Mouse (Mus musculus) liver, embryonic 12.5 days (tissue): ENCODE results near the gene AC134908.4. TPM values are rescaled to one million over a fixed set of nuclear protein-coding genes. Genes with fewer than 3 reads are reported as not detected.
A peak's percentile ranks its signal among the peaks of the same experiment; 100 is the strongest.
"Not testable (repeated sequence)": the region's sequence is repeated elsewhere in the genome, so short reads cannot be mapped to it uniquely, and the experiment has no call there.

Experiments
- ATAC-seq: fragments of 200-750 bp; cut with Nextera tagmentation; 2 replicates; pipeline ENCODE4 v1.8.0; 2017; ENCODE audit warnings: moderate number of reproducible peaks, mild to moderate bottlenecking, moderate library complexity
- H3K27ac ChIP-seq: fragments of 300-500 bp; sonication (generic); 2 replicates; pipeline ENCODE4 v1.5.1; 2016; ENCODE audit warnings: mild to moderate bottlenecking
- H3K27me3 ChIP-seq: fragments of 300-500 bp; sonication (generic); replicated peaks from 2 replicates; pipeline ENCODE4 v1.6.1; 2016; ENCODE audit warnings: mild to moderate bottlenecking, moderate library complexity
- H3K36me3 ChIP-seq: fragments of 300-500 bp; sonication (generic); 2 replicates; pipeline ENCODE4 v1.6.1; 2016; ENCODE audit warnings: mild to moderate bottlenecking, moderate library complexity
- H3K4me1 ChIP-seq: fragments of 300-500 bp; sonication (generic); 2 replicates; pipeline ENCODE4 v1.6.1; 2016
- H3K4me2 ChIP-seq: fragments of 300-500 bp; sonication (generic); 2 replicates; pipeline ENCODE4 v1.6.1; 2016; ENCODE audit warnings: mild to moderate bottlenecking, moderate library complexity
- H3K4me3 ChIP-seq: fragments of 300-500 bp; sonication (generic); 2 replicates; pipeline ENCODE4 v1.5.1; 2016; ENCODE audit warnings: mild to moderate bottlenecking, moderate library complexity
- H3K9ac ChIP-seq: fragments of 300-500 bp; sonication (generic); 2 replicates; pipeline ENCODE4 v1.6.1; 2016; ENCODE audit warnings: mild to moderate bottlenecking, moderate library complexity
- H3K9me3 ChIP-seq: fragments of 300-500 bp; sonication (generic); replicated peaks from 2 replicates; pipeline ENCODE4 v1.6.1; 2016; ENCODE audit warnings: mild to moderate bottlenecking, moderate library complexity
- WGBS: fragments of 180-500 bp; shearing (Covaris S2); methylation state at CpG from one replicate; pipeline ENCODE4 v1.1.7; 2016; ENCODE audit not compliant: insufficient replicate concordance; 5-methylcytosine and 5-hydroxymethylcytosine counted together
- microRNA-seq: library from miRNA; unstranded; fragments of <30 nt; microRNA quantifications from one replicate; pipeline ENCODE4, GENCODE M21; 2017
- polyA plus RNA-seq: library from polyadenylated mRNA; unstranded; fragments of >200 nt; fragmentation: Nextera tagmentation; extraction: Ambion mirVana; gene quantifications from 2 replicates; pipeline ENCODE4 v1.2.1, GENCODE M21; 2016

The AC134908.4 gene
- polyA plus RNA-seq, 1 experiment from 2014 or later, result not detected

GRCm38 (mm10) chr17:25755627-25756377, 39.7 kb downstream of the AC134908.4 start:
- no peak overlapping the region for H3K9ac ChIP-seq
- peaks cover 18% of the 10 kb centered on the region; the same call in 1 of the 2 replicates for H3K27me3 ChIP-seq
- no peak overlapping the region for H3K4me3 ChIP-seq
- ATAC-seq, result no peak
- H3K36me3 ChIP-seq, result no peaks in the 10 kb centered on the region
- H3K4me2 ChIP-seq, result no peak overlapping the region
- no peak overlapping the region for H3K27ac ChIP-seq
- 39% methylated on average over 4 of the region's 4 CpGs for WGBS
- H3K4me1 ChIP-seq, result no peaks in the 10 kb centered on the region
- H3K9me3 ChIP-seq, result no peaks in the 10 kb centered on the region

- no peak overlapping the region for H3K4me3 ChIP-seq
- 69% methylated on average over 4 of the region's 4 CpGs for WGBS
- H3K27ac ChIP-seq, result no peak overlapping the region
- ATAC-seq, result no peak
- H3K36me3 ChIP-seq, result no peaks in the 10 kb centered on the region
- no peak overlapping the region for H3K4me2 ChIP-seq
- peaks cover 17% of the 10 kb centered on the region; the same call in 1 of the 2 replicates for H3K27me3 ChIP-seq
- H3K9ac ChIP-seq, result no peak overlapping the region
- no peaks in the 10 kb centered on the region for H3K4me1 ChIP-seq
- H3K9me3 ChIP-seq, result no peaks in the 10 kb centered on the region
These were observed 40.4 kb downstream of the AC134908.4 start for GRCm38 (mm10) chr17:25755086-25755485.

- H3K27me3 ChIP-seq, result peaks cover 14% of the 10 kb centered on the region; the same call in 1 of the 2 replicates
- no peak within 1 kb of the TSS for H3K27ac ChIP-seq
- H3K9me3 ChIP-seq, result no peaks in the 10 kb centered on the region
- H3K9ac ChIP-seq, result no peak within 1 kb of the TSS
- H3K4me1 ChIP-seq, result no peaks in the 10 kb centered on the region
- H3K4me2 ChIP-seq, result no peak within 1 kb of the TSS
- H3K4me3 ChIP-seq, result no peak within 1 kb of the TSS
- WGBS, result 71% methylated on average over 9 of the region's 9 CpGs
- H3K36me3 ChIP-seq, result no peaks in the 10 kb centered on the region
- ATAC-seq, result no peak
These were observed 41.2 kb downstream of the AC134908.4 start, which contains the start of gene Msln for GRCm38 (mm10) chr17:25754241-25754640. TSS of gene Msln (minus strand) at chr17:25754378.

DNA sequence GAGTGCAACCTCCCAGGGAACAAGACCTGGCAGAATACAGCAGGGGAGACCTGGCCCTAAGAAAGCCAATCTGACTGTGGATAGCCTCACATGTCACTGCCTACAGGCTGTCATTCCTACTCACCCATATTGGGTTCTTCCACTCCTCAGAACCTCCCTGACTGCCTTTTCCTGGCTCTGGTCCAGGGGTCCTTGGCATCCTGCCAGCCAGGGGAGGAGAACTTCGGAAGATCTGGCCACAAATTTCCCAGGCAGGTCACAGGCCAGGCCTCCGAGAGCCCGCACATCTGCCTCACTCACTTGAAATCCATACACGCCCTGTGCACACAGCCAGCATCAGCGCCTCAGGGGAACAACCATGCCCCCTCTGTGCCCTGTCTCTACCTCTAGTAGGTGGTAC, 44.0 kb downstream of the AC134908.4 start:
- no peak overlapping the region for H3K9ac ChIP-seq
- no peak overlapping the region for H3K4me3 ChIP-seq
- H3K9me3 ChIP-seq, result no peaks in the 10 kb centered on the region
- 55% methylated on average over 5 of the region's 5 CpGs for WGBS
- no peak overlapping the region for H3K4me2 ChIP-seq
- no peak overlapping the region for H3K27ac ChIP-seq
- H3K4me1 ChIP-seq, result no peaks in the 10 kb centered on the region
- no peak for ATAC-seq
- H3K36me3 ChIP-seq, result no peaks in the 10 kb centered on the region
- peaks cover 9% of the 10 kb centered on the region; the same call in 1 of the 2 replicates for H3K27me3 ChIP-seq

DNA sequence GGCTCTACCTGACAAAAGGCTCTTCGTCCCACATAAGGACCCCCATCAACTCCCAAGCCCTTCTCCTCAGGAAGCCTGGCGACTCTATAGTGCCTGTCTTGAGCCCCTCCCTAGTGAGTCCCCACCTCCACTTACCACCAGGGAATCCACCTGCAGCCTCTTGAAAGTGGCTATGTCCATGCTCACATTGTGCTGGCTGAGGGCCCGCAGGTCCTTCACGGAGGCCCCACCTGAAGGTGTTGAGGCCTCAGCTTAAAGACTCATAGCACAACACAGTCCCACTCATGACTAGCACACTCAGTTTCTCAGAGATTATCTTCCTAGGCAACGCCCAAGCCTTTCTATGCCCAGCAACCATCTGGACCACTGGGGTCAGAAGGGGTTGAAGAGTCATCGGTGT, 46.1 kb downstream of the AC134908.4 start:
- no peak overlapping the region for H3K9ac ChIP-seq

DNA sequence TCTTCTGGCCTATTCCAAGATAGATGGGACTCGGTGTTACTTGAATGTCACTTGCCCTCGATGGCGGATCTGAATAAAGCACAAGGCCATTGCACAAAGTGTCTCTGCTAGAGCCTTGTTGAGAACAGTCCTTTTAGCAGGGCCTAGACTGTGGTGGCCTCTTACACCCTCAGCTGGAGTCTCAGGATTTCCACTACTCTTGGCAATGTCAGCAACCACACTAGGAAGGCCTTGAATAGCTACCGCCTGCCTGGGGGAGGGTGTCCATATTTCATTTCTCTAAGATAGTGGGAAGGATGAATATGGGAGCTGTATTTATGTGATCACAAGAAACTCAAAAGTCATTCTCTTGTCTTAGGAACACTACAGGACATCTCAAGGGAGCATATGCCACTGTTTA, 47.2 kb downstream of the AC134908.4 start:
- Histone ChIP-seq H3K4me3 (no peak overlapping the region), H3K4me1 (no peaks in the 10 kb centered on the region)
- WGBS, result 75% methylated on average over 4 of the region's 4 CpGs

More for the DNA sequence above, 46.1 kb downstream of the AC134908.4 start:
- no peaks in the 10 kb centered on the region for H3K9me3 ChIP-seq
- WGBS, result 61% methylated on average over 6 of the region's 6 CpGs
- no peak overlapping the region for H3K27ac ChIP-seq
- H3K27me3 ChIP-seq, result peaks cover 21% of the 10 kb centered on the region; the same call in 1 of the 2 replicates
- ATAC-seq, result no peak
- H3K4me3 ChIP-seq, result no peak overlapping the region
- no peak overlapping the region for H3K4me2 ChIP-seq
- H3K4me1 ChIP-seq, result no peaks in the 10 kb centered on the region
- H3K36me3 ChIP-seq, result no peaks in the 10 kb centered on the region

GRCm38 (mm10) chr17:25744311-25744710, 51.1 kb downstream of the AC134908.4 start:
- no peak overlapping the region for H3K9ac ChIP-seq
- no peak overlapping the region for H3K27ac ChIP-seq
- H3K36me3 ChIP-seq, result no peaks in the 10 kb centered on the region
- H3K4me1 ChIP-seq, result no peaks in the 10 kb centered on the region
- H3K4me3 ChIP-seq, result no peak overlapping the region
- no peak overlapping the region for H3K4me2 ChIP-seq
- ATAC-seq, result no peak
- 59% methylated on average over 10 of the region's 10 CpGs for WGBS
- H3K27me3 ChIP-seq, result peaks cover 19% of the 10 kb centered on the region; the same call in 1 of the 2 replicates
- H3K9me3 ChIP-seq, result no peaks in the 10 kb centered on the region

More for the DNA sequence above, 47.2 kb downstream of the AC134908.4 start:
- H3K36me3 ChIP-seq, result no peaks in the 10 kb centered on the region
- H3K4me2 ChIP-seq, result no peak overlapping the region
- H3K9ac ChIP-seq, result no peak overlapping the region
- no peak overlapping the region for H3K27ac ChIP-seq
- no peak for ATAC-seq
- H3K9me3 ChIP-seq, result no peaks in the 10 kb centered on the region
- H3K27me3 ChIP-seq, result peaks cover 20% of the 10 kb centered on the region; the same call in 1 of the 2 replicates

DNA sequence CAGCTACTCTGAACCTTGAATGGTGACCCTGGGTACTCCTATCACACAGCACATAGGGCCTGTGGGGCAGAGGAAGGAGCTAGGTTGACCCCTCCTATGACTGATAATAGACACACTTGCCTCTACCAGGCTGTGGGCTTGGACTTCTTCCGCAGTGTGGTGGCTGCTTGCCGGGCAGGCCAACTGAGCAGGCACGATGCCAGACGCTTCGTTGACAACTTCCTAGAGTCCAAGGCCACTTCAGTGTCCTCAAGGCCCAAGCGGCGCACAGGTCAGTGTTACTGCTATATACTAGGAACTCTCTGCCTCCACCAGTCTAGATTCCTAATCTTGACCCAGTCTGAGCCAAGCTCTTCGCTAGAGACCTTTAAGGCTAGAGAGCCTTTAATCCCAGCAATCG, 51.6 kb downstream of the AC134908.4 start:
- Histone ChIP-seq H3K4me2 (no peak overlapping the region), H3K9me3 (no peaks in the 10 kb centered on the region), H3K9ac (no peak overlapping the region), H3K4me1 (no peaks in the 10 kb centered on the region), H3K27me3 (peaks cover 19% of the 10 kb centered on the region; the same call in 1 of the 2 replicates), H3K36me3 (no peaks in the 10 kb centered on the region), H3K4me3 (no peak overlapping the region), H3K27ac (no peak overlapping the region)
- ATAC-seq, result 0 out of 2 replicates have a peak, but pooled peaks have one; percentile 13
- 78% methylated on average over 9 of the region's 9 CpGs for WGBS

DNA sequence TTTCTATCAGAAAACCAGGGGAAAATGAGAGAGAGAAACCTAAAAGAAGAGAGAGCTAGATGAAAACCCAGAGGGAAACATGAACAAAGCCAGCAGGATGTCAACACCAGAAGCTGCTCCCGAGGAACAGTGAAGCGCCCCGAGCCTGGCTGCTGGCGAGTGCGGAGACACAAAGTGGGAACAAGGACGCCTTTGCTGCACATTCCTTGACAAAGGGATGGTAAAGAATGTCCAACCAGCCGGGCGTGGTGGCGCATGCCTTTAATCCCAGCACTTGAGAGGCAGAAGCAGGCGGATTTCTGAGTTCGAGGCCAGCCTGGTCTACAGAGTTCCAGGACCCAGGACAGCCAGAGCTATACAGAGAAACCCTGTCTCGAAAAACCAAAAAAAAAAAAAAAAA, 54.0 kb downstream of the AC134908.4 start:
- not testable (repeated sequence) for H3K4me3 ChIP-seq, H3K36me3 ChIP-seq, H3K4me2 ChIP-seq, H3K9ac ChIP-seq, H3K9me3 ChIP-seq, H3K27ac ChIP-seq, ATAC-seq, H3K4me1 ChIP-seq
- H3K27me3 ChIP-seq, result peaks cover 19% of the 10 kb centered on the region; the same call in 1 of the 2 replicates
- WGBS, result 55% methylated on average over 12 of the region's 12 CpGs

Small RNA genes lying within 50 kb of the gene (microRNA-seq; reads per million reads assigned to microRNA genes)
- gene Gm25083 (not detected), gene Mir3082 (not detected), gene Mir6966 (not detected)

Other genes starting within 250 kb of the AC134908.4 start
- gene Sox8, start 225.0 kb downstream of the AC134908.4 start, polyA plus RNA-seq, result 0.52 and 0.65 TPM in 2 replicates
- 14.4 and 15.0 TPM in 2 replicates for gene Lmf1, start 216.6 kb downstream of the AC134908.4 start, polyA plus RNA-seq
- gene Gng13, start 78.5 kb downstream of the AC134908.4 start, polyA plus RNA-seq, result 1.2 and 1.4 TPM in 2 replicates
- 33.3 and 37.6 TPM in 2 replicates for gene Chtf18, start 68.2 kb downstream of the AC134908.4 start, polyA plus RNA-seq
- 8.8 and 10.3 TPM in 2 replicates for gene Rpusd1, start 68.0 kb downstream of the AC134908.4 start, polyA plus RNA-seq
- gene Mslnl, start 59.6 kb downstream of the AC134908.4 start, polyA plus RNA-seq, result not detected in 2 replicates
- 0.26 and 0.30 TPM in 2 replicates for gene Msln, start 41.3 kb downstream of the AC134908.4 start, polyA plus RNA-seq
- gene Narfl, start 21.9 kb downstream of the AC134908.4 start, polyA plus RNA-seq, result 18.9 and 19.3 TPM in 2 replicates
- gene Haghl, start 10.0 kb downstream of the AC134908.4 start, polyA plus RNA-seq, result 11.4 and 11.9 TPM in 2 replicates
- gene Ccdc78, start 9.1 kb downstream of the AC134908.4 start, polyA plus RNA-seq, result 0.17 TPM in 1 of 2 replicates, not detected in the other
- gene Fam173a, start 2.8 kb downstream of the AC134908.4 start, polyA plus RNA-seq, result 59.8 and 68.1 TPM in 2 replicates
- gene Metrn, start 1.5 kb upstream of the AC134908.4 start, polyA plus RNA-seq, result 29.1 and 31.7 TPM in 2 replicates
- 0.18 and 0.33 TPM in 2 replicates for gene Fbxl16, start 13.4 kb upstream of the AC134908.4 start, polyA plus RNA-seq
- gene Wdr24, start 28.0 kb upstream of the AC134908.4 start, polyA plus RNA-seq, result 17.7 and 18.7 TPM in 2 replicates
- gene Jmjd8, start 33.2 kb upstream of the AC134908.4 start, polyA plus RNA-seq, result 26.6 and 26.8 TPM in 2 replicates
- gene Stub1, start 37.7 kb upstream of the AC134908.4 start, polyA plus RNA-seq, result 150 and 156 TPM in 2 replicates
- gene Rhbdl1, start 41.6 kb upstream of the AC134908.4 start, polyA plus RNA-seq, result 0.80 and 0.89 TPM in 2 replicates
- 0.43 and 0.64 TPM in 2 replicates for gene Gm20683, start 46.1 kb upstream of the AC134908.4 start, polyA plus RNA-seq
- gene Rhot2, start 49.2 kb upstream of the AC134908.4 start, polyA plus RNA-seq, result 15.8 and 17.4 TPM in 2 replicates
- gene Wdr90, start 65.8 kb upstream of the AC134908.4 start, polyA plus RNA-seq, result 19.5 and 19.6 TPM in 2 replicates
- gene Mcrip2, start 73.1 kb upstream of the AC134908.4 start, polyA plus RNA-seq, result 68.0 and 70.3 TPM in 2 replicates
- 52.3 and 53.5 TPM in 2 replicates for gene Mettl26, start 79.4 kb upstream of the AC134908.4 start, polyA plus RNA-seq
- 0.83 and 0.91 TPM in 2 replicates for gene Wfikkn1, start 85.2 kb upstream of the AC134908.4 start, polyA plus RNA-seq
- 9.9 and 11.8 TPM in 2 replicates for gene Rab40c, start 124.1 kb upstream of the AC134908.4 start, polyA plus RNA-seq
- 161 and 171 TPM in 2 replicates for gene Pigq, start 149.3 kb upstream of the AC134908.4 start, polyA plus RNA-seq
- 5.0 and 7.3 TPM in 2 replicates for gene Nhlrc4, start 149.3 kb upstream of the AC134908.4 start, polyA plus RNA-seq
- gene A930017K11Rik, start 156.9 kb upstream of the AC134908.4 start, polyA plus RNA-seq, result 0.36 and 0.49 TPM in 2 replicates
- gene Capn15, start 190.1 kb upstream of the AC134908.4 start, polyA plus RNA-seq, result 20.4 and 21.3 TPM in 2 replicates